Mouse (Mus musculus): ENCODE measurements at regions not wholly inside any gene's neighbourhood (a gene's known extent, or its start where the extent isn't known, plus 50 kb on each side); places are given as distances from the start of the nearest gene placed in this dataset.

GRCm38 (mm10) chr16:95893534-95894290 lies 97.0 kb downstream of the Psmg1 start:
- intact Hi-C loops (cut with DNase I): no loop called here
- DNase-seq (ENCODE audit: low spot score in 2 of 2): no peak

- intact Hi-C loops (cut with DNase I): no loop called here
- DNase-seq (ENCODE audit: low spot score in 2 of 2): no peak
Measured at GRCm38 (mm10) chr16:95892356-95892755, 98.4 kb downstream of the Psmg1 start.

- intact Hi-C loops (cut with DNase I): no loop called here
- DNase-seq (ENCODE audit: low spot score in 2 of 2): no peak
Measured at GRCm38 (mm10) chr16:95886131-95886530, 104.6 kb downstream of the Psmg1 start.

- DNase-seq (ENCODE audit: low spot score in 2 of 2): no peak
- intact Hi-C loops (cut with DNase I): no loop called here
Measured at GRCm38 (mm10) chr16:95873297-95873696, 117.5 kb downstream of the Psmg1 start.

- intact Hi-C loops (cut with DNase I): no loop called here
- no peak for DNase-seq (ENCODE audit: low spot score in 2 of 2)
Measured at GRCm38 (mm10) chr16:95872436-95872835, 118.3 kb downstream of the Psmg1 start.

- no peak for DNase-seq (ENCODE audit: low spot score in 2 of 2)
- intact Hi-C loops (cut with DNase I): no loop called here
Measured at GRCm38 (mm10) chr16:95870291-95870690, 120.5 kb downstream of the Psmg1 start.

GRCm38 (mm10) chr16:95869501-95869900 lies 121.3 kb downstream of the Psmg1 start:
- intact Hi-C loops (cut with DNase I): no loop called here
- DNase-seq (ENCODE audit: low spot score in 2 of 2): no peak

- intact Hi-C loops (cut with DNase I): no loop called here
Measured at GRCm38 (mm10) chr16:95868896-95869295, 121.9 kb downstream of the Psmg1 start.

GRCm38 (mm10) chr16:95867516-95867915 lies 123.2 kb downstream of the Psmg1 start:
- intact Hi-C loops (cut with DNase I): no loop called here
- DNase-seq (ENCODE audit: low spot score in 2 of 2): no peak

More at GRCm38 (mm10) chr16:95868896-95869295, 121.9 kb downstream of the Psmg1 start:
- DNase-seq (ENCODE audit: low spot score in 2 of 2): no peak

- DNase-seq (ENCODE audit: low spot score in 2 of 2): no peak
- intact Hi-C loops (cut with DNase I): no loop called here
Measured at GRCm38 (mm10) chr16:95866866-95867420, 123.8 kb downstream of the Psmg1 start.

GRCm38 (mm10) chr16:95865603-95866002 lies 125.2 kb downstream of the Psmg1 start:
- no peak for DNase-seq (ENCODE audit: low spot score in 2 of 2)
- intact Hi-C loops (cut with DNase I): no loop called here

GRCm38 (mm10) chr16:95864646-95865045 lies 126.1 kb downstream of the Psmg1 start:
- intact Hi-C loops (cut with DNase I): no loop called here
- no peak for DNase-seq (ENCODE audit: low spot score in 2 of 2)

GRCm38 (mm10) chr16:95864106-95864505 lies 126.7 kb downstream of the Psmg1 start:
- intact Hi-C loops (cut with DNase I): no loop called here
- DNase-seq (ENCODE audit: low spot score in 2 of 2): no peak

GRCm38 (mm10) chr16:95863565-95863964 lies 127.2 kb downstream of the Psmg1 start:
- no peak for DNase-seq (ENCODE audit: low spot score in 2 of 2)
- intact Hi-C loops (cut with DNase I): no loop called here

- no peak for DNase-seq (ENCODE audit: low spot score in 2 of 2)
- intact Hi-C loops (cut with DNase I): no loop called here
Measured at GRCm38 (mm10) chr16:95862621-95863020, 128.1 kb downstream of the Psmg1 start.

GRCm38 (mm10) chr16:95861231-95861690 lies 129.5 kb downstream of the Psmg1 start:
- intact Hi-C loops (cut with DNase I): no loop called here
- DNase-seq (ENCODE audit: low spot score in 2 of 2): no peak

GRCm38 (mm10) chr16:95860810-95861209 lies 129.9 kb downstream of the Psmg1 start:
- intact Hi-C loops (cut with DNase I): no loop called here
- DNase-seq (ENCODE audit: low spot score in 2 of 2): no peak

GRCm38 (mm10) chr16:95860111-95860510 lies 130.6 kb downstream of the Psmg1 start:
- intact Hi-C loops (cut with DNase I): no loop called here
- DNase-seq (ENCODE audit: low spot score in 2 of 2): no peak

GRCm38 (mm10) chr16:95857403-95857802 lies 133.4 kb downstream of the Psmg1 start:
- DNase-seq (ENCODE audit: low spot score in 2 of 2): no peak
- intact Hi-C loops (cut with DNase I): no loop called here

- intact Hi-C loops (cut with DNase I): no loop called here
- DNase-seq (ENCODE audit: low spot score in 2 of 2): no peak
Measured at GRCm38 (mm10) chr16:95855230-95855629, 135.5 kb downstream of the Psmg1 start.

- no peak for DNase-seq (ENCODE audit: low spot score in 2 of 2)
- intact Hi-C loops (cut with DNase I): no loop called here
Measured at GRCm38 (mm10) chr16:95851907-95852306, 138.9 kb downstream of the Psmg1 start.
